Mouse (Mus musculus): ENCODE data around the gene Zfp692.

Gene Zfp692

DNA sequence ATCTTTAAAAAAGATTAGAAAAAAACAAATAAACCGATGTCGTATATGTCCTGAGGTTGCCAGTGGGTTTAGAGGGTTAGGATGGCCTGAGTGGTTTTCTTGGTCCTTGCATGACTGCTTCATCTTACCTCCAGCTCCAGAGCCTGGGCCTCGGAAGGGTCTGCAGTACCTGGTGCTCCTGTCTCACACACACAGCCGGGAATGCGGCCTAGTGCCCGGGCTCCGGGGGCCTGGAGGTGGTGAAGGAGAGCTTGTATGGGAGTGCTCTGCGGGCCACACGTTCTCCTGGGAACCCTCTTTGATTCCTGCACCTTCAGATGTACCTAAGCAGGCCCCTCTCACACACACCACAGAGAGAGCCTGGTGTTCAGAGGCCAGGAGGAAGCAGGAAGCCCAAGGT, 1.8 kb downstream of the Zfp692 start:
- DNase-seq (ENCODE audit: low read depth, low spot score): no peak

DNA sequence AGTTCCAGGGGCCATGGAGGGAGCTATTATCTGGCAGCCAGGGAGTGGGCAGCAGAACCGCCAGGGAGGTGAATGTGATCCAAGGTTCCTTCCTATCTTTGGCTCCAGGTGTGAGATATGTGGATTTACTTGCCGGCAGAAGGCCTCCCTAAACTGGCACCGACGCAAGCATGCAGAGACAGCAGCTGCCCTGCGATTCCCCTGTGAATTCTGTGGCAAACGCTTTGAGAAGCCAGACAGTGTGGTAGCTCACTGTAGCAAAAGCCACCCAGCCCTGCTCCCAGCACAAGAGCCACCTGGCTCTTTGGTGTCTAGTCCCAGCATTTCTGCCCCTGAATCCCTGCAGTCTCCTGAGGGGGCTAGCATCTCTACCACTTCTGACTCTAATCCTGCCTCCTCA, 7.2 kb downstream of the Zfp692 start:
- no peak for DNase-seq (ENCODE audit: low read depth, low spot score)

DNA sequence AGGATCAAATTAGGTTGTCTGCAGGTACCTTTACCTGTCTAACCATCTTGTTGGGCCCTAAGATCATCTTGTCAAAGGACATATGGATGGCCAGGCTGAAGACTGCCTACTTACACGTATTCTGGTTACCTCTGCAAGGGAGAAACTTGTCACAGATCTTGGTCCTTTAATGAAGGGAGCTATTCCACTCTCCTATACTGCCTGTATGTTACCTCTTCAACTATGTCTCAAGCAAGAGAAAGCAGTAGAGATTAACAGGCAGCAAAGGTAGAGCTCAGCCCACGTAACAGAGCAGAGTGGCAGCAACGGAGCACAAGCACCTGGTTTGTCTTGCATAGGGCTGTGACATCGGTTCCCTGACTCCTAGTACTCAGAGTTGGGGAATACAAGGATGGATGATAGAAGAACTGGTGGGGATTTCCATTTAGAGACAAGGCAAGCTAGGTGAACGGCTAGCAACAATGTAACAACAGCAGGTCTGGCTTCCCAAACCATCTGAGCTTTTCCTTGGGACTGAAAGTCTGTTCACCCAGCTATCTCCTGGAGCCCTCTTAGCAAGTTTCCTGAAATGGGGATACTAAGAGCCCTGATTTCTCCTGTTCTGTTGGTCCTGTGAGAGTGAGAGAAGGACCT, 8.8 kb downstream of the Zfp692 start:
- DNase-seq (ENCODE audit: low read depth, low spot score): no peak

DNA sequence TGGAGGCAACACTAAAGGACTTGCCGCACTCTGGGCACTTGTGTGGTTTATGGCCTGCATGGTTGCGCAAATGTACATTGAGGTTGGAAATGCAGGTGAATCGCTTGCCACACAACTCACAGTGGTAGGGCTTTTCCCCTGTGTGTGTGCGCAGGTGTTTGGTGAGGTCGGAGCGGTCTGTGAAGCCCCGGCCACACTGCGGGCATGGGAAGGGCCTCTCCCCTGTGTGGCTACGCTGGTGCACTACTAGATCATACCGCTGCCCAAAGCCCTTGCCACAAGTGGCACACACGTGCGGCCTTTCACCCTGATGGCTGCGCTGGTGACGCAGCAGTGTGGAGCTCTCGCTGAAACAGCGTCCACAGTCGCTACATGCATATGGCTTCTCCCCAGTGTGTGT, 9.5 kb downstream of the Zfp692 start:
- DNase-seq (ENCODE audit: low read depth, low spot score): no peak

DNA sequence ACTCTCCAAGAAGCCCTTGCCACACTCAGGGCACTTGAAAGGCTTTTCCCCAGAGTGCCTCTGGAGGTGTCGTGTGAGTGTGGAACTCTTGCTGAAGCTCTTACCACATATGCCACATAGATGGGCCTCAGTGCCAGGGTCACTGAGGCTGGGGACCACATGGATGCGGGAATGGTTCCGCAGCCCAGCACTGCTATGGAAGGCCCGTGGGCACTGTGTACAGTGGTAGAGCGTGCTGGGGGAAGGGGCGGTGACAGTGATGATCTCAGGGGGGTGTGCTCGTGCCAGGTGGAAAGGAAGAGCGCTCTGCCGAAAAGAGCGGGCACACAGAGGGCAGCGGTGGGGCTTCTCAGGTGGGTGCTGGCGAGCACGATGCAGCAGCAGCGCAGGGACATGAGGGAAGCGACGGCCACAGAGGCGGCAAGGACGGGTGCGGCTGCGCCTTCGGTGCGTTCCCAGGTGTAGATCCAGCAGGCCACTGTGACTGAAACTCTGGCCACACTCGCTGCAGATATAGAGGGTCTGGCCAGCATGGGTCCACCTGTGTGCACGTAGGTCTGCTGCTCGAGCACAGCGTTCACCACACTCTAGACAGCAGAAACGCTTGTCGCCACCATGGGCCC, 10.0 kb downstream of the Zfp692 start:
- no peak for DNase-seq (ENCODE audit: low read depth, low spot score)

DNA sequence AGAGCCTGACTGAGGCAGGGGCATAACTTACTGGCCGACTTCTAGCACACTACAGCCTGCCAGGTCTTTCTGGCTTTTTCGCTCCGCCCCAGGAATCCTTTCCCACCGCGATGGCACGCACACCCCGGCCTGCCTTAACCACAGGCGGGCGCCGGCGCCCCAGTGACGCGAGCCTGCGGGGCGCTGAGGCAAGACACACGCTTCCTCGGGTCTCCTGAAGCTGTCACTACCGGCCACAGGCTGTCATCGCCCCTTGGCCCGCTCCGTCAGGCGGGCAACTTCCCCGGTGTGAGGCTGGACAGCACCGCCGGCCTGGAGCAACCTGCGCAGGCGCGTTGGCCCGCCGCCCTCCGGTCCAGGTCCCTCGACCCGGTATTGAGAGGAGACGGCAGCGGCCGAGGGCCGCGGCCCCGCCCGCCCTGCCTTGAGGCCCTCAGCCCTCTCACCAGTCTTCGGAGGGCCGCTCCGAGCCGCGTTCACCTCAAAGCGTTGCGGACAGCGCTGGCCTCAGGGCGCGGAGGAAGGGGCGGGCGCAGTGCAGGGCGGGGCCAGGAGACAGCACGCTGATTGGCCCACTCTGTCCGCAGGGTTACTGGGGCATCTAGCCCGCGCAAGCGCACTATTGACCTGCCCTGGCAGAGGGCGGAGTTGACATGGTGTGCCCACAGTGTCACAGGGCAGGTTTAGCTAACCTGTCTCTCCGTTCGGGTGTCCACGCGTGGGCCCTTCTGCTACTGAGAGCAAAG, 16.1 kb downstream of the Zfp692 start:
- DNase-seq (ENCODE audit: low read depth, low spot score): peak; percentile 98

DNA sequence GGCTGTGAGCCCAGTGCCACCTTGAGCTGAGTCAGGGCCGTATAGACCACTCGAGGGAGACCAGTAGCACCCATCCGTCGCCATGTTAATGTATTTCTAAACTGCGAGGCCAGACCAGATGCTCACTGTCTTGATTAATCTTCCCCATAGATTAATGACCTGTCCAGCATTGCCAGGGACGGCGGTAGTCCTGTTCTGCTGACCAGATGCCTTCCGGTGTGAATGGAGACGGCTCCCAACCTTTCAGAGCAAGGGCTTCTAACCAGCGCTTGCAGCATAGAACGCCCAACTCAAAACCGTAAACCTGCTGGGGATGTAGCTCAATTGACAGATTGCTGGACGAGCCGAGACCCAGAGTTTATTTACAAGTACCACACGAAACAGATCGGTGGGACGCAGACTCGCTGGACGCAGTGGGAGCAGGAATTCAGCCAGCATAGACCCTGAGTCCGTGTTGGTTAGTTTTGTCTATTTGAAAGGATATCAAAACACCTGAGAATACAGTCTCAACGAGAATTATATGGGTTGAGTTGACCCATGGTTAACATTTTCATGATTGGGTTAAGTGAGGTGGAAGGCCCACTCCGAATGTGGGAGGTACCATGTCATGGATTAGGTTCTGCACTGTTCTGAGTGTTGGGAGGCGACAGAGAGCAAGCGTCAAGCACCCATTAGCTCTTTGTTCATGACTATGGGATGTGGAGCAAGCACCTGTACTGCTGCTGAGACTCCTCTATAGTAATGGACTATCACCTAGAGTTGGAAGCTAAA, 16.9 kb downstream of the Zfp692 start:
- no peak for DNase-seq (ENCODE audit: low read depth, low spot score)

DNA sequence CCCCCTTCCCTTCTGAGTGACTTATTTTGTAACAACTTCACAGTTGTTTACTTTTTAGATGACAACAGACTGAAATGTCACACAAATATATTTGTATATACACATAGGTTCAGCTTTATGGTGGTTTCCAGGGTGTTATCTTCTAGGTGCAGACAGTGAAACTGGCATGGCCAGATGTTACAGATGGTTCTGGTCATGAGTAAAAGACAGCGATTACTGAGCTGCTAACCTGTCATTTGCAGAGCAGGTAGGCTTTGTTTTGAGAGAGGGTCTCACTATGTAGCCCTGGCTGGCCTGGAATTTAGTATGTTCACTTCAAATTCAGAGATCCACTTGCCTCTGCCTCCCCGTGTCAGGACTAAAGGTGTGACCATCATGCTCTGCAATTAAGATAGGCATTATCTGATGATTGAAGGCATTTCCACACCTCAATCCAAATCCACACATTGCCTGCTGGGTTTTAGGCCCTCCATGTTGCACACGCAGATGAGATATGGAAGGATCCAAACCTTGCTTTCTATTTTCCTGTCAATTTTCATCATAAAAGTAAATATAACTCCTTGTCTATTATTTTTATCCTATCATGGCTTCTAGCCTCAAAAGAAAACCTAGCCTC, 17.9 kb downstream of the Zfp692 start:
- no peak for DNase-seq (ENCODE audit: low read depth, low spot score)

DNA sequence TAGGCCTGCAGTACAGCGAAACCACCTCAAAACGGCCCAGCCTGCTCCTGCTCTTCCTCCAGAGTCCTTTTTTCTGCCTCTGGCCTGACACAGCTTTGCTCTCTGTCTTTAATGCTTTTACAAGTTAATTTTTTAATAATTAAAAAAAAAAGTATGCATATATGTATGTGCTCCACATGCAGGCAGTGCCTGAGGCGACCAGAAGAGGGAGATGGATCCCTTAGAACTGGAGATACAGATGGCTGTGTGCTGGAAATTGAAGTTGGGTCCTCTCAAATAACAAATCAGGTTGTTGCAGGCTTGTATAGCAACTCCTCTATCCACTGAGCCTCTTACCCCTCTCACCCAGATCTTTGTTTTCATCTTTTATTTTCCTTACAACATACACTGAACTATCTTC, 19.9 kb downstream of the Zfp692 start:
- DNase-seq (ENCODE audit: low read depth, low spot score): no peak

DNA sequence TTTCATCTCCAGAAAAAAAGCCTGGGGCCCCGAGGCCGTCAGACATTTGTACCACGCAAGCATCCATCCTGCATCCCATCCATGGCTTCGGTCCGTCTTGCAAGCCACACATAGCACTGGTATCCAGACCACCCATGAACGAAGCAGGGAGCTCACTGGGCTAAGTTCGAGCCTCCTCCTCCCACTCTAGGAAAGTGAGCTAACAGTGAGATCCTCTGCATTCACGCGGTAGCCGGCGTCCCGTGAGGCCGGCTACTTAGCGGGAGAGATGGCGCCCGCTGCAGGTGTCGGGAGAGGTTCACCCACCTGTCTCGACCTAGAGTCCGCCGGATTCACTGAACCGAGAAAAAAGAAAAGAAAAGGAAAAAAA, 23.0 kb downstream of the Zfp692 start:
- no peak for DNase-seq (ENCODE audit: low read depth, low spot score)

DNA sequence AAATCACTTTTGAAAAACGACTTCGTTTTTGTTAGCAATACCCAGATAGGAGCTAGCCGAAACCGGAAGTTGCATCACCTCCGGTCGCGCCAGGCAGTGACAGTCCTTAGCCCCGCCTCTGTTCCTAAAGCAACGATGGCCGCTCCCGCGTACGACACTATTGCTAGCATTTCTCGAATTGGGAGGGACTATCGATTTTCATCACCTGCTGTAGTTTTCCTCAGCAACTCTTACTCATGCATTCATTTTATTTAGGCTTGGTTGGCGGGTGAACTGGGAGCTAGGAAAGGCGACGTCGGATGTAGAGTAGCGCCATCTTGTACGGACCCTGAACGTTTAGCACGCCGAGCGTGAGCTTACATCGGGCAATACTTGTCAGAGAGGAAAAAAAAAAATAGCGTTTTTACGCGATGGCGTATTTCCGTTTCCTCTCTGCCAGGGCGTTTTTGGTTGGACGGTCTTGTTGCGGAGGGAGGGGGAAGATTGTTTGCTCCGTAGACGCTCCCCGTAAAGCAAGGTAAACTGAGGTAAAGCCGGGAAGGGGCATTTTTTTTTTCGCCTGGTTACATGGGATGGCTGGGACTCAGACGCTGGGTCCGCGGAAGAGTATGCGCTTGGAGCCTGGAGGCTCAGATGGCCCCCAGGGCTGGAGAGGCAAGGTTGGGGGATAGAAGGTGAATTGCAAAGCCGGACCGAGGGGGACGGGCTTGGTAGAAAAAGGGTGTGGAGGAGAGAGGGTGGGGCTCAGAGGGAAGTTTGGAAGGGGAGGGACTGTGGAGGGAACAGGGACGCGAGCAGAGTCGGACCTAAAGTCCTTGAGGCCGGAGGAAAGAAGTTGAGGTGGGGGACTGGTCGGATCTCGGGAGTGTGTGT, 23.6 kb downstream of the Zfp692 start, which contains the start of the genes Zfp672 and Sh3bp5l:
Gene Zfp672 (minus strand): TSS at position 64 of the 873 bp plus-strand sequence.
Gene Sh3bp5l (plus strand): TSS at position 449 of the 873 bp plus-strand sequence.
- peak; percentile 87 for DNase-seq (ENCODE audit: low read depth, low spot score)

DNA sequence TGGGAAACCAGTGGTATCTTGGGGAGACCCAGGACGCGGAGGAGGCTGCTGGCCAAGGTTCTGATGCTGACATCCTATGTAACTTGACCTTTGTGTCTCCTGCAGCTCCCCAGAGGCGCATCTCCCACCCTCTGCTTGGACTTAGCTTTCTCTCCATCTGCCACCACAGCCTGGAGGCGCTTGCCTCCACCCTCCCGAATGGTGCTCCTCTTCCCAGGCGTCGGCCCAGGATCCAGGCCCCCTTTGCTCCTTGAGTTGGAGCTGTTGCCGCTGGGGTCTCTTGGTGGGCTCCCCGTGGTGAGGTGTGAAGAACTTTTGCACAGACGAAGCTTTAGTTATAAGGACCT, 24.3 kb downstream of the Zfp692 start:
- no peak for DNase-seq (ENCODE audit: low read depth, low spot score)

DNA sequence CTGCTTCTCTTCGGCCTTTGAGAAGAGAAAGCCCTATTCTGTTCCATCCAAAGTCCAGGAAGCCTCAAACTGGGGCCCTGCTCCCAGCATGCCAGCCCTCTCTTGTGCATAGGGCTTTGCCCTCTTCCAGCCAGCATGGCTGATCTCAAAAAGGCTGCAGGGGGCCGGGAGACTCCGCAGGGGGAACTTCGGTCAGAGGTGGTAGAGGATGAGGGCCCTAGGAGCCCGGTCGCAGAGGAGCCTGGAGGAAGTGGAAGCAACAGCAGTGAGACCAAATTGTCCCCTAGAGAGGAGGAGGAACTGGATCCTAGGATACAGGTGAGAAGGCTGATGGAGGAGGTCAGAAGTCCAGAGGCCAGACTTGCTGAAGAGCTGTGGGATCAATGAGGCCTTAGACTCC, 24.7 kb downstream of the Zfp692 start:
- DNase-seq (ENCODE audit: low read depth, low spot score): no peak

DNA sequence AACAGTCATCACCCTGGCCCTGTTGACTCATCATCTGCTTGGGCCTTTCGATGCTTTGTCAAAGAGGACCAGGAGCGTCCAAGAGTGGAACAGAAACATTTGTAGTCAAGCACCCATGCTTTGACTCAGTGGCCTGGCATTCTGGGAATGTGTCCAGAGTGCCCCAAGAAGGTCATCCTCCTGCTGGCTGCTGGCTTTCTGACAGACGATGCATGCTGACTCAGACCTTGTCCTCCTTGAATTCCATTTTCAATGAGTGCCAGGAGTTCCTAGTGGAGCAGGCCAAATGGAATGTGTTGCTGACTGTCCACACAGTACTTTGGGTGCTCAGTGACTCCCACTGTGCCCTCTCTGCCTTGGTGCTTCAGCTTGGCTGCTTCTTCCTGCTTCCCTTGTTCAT, 27.9 kb downstream of the Zfp692 start:
- no peak for DNase-seq (ENCODE audit: low read depth, low spot score)

DNA sequence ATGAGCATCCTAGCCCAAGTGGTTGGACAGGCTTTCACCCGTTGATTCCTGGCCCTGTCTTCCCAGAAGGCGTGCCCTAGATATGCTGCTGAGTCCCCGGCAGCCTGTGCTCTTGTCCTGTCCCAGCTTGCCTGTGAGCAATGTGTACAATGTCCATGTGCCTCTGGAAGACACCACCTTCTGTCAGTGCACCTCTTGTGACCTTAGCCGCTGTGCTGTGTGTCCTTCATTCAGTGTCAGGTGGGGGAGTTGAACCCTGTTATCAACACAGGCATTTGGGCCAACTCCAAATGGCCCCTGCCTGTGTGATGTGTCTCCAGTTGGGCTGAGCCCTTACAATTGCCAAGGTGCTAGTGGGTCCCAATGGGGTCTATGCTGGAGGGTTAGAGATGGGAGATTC, 39.9 kb downstream of the Zfp692 start:
- DNase-seq (ENCODE audit: low read depth, low spot score): no peak

DNA sequence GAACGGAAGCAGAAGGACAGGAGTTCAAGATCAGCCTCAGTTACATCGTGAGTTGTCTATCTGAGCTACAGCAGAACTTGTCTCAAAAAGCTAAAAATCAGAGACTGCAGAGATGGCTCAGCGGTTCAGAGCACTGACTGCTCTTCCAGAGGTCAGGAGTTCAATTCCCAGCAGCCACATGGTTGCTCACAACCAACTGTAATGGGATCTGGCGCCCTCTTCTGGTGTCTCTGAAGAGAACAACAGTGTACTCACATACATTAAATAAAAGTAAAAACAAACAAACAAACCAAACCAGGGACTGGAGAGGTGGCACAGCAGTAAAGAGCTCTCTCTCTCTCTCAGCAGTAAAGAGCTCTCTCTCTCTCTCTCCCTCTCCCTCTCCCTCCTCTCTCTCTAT, 43.8 kb downstream of the Zfp692 start:
- DNase-seq (ENCODE audit: low read depth, low spot score): no peak

DNA sequence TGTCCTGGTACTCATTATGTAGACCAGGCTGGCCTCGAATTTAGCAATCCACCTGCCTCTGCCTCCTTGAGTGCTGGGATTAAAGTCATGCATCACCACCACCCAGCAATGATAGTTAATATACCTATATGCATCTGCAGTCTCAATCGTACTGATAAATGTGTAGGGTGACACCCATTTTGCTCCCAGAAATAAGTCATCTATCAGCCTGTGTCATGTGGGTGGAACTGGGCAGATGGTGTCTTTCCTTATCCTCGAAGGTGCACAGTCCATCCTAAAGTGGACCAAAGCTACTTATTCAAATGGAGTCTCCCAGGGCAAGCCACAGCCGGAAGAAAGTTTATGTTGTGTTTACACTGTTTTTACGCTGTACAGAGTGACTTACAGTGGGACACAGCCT, 44.3 kb downstream of the Zfp692 start:
- peak; percentile 52 for DNase-seq (ENCODE audit: low read depth, low spot score)

DNA sequence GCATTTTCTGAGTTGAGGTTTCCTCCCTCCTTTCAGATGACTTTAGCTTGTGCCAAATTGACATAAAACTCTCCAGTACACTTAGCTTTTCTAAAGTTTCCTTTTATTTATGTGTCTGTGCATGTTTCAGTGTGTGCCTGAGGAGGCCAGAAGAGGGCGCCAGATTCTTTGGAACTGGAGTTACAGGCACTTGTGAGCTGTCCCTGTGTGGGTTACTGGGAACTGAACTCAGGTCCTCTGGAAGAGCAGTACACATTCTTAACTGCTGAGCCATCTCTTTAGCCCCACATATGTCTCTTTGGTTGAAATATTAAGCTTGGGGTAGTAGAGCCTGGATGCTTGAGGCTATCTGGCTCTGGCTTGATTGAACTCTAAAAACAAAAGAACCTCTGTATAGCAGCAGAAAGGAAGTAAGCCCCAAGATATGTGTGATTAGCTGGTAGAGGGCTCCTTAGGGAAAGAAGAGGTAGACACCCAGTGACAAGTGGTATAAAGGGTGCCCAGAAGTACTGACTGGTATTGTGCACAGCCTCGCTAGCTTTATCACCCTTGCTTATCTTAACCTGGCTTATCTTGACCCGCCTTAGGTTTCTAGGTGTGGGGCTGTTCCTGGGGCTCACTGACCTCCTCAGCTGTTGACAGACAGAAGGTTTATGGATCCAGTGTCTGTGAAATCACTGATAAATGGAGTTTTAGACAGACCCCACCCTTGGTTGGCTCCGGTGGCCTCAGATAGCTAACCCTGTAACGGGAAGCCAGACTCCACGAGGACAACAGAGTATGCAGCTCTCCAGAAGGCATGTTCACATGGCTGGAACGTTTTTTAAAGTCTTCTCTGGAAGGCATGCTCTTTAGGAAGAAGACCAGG, 46.0 kb downstream of the Zfp692 start:
- peak; percentile 70 for DNase-seq (ENCODE audit: low read depth, low spot score)

DNA sequence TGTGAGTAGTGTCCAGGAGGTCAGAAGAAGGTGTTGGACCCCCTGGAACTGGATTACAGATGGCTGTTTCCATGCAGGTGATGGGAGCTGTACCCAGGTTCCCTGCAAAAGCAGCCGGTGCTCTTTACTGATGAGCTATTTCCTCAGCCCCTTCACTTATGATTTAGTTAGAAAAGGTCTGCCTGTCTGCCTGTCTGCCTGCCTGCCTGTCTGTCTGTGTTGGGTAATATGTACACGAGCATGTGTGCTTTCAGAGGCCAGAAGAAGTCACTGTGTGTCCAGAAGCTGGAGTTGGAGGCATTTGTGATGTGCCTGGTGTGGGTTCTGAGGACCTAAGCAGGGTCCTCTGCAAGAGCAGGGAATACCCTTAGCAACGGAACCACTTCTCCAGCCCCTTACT, 46.8 kb downstream of the Zfp692 start:
- DNase-seq (ENCODE audit: low read depth, low spot score): no peak

DNA sequence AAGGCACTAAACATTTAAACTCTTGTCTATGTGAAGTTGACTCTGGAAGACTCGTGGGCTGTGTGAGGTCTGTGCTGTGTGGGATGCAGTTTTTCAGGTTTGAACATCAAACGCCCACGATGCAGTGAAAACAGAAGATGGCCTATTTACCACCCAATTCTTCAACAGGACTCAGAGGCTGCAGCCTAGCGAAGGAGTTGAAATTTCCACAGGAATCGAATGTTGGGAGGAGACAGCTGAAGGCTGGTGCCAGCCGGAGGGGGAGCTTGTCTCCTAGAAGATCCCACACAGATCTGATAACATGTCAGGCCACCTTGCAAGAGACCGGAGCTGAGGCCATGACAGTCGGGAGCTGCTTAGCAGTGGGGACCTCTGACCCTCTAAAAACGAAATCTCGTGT, 47.6 kb downstream of the Zfp692 start:
- DNase-seq (ENCODE audit: low read depth, low spot score): no peak
